Mouse (Mus musculus): ENCODE data around the gene Retnlg. TPM values are rescaled to one million over a fixed set of nuclear protein-coding genes. Genes with fewer than 3 reads are reported as not detected.
A peak's percentile ranks its signal among the peaks of the same experiment; 100 is the strongest.

Retnlg gene
- polyA plus RNA-seq, 1 experiment from 2014 or later: 3.9 TPM

- H3K4me1 ChIP-seq (replicated peaks): peaks cover 8% of the 10 kb centered on the region; the same call in 1 of the 2 replicates
- no peak overlapping the region for H3K4me3 ChIP-seq (replicated peaks)
- no peak overlapping the region for H3K27ac ChIP-seq
- H3K9ac ChIP-seq: no peak overlapping the region
- WGBS (ENCODE audit: insufficient replicate concordance): 72% methylated on average over 1 of the region's 1 CpGs
- ATAC-seq (ENCODE audit: low read depth) (no peak), DNase-seq (no peak)
- no peak overlapping the region for H3K4me2 ChIP-seq
- no peaks in the 10 kb centered on the region for H3K9me3 ChIP-seq (replicated peaks)
- H3K36me3 ChIP-seq: no peaks in the 10 kb centered on the region
- H3K27me3 ChIP-seq: no peaks in the 10 kb centered on the region
Observed at GRCm38 (mm10) chr16:48871754-48872153, 667 bp upstream of the Retnlg start.

GRCm38 (mm10) chr16:48890733-48891132, 18.3 kb downstream of the Retnlg start:
- Histone ChIP-seq H3K36me3 (no peaks in the 10 kb centered on the region), H3K9ac (no peak overlapping the region), H3K4me3 (replicated peaks) (no peak overlapping the region), H3K27me3 (no peaks in the 10 kb centered on the region), H3K27ac (no peak overlapping the region), H3K4me1 (replicated peaks) (no peaks in the 10 kb centered on the region), H3K4me2 (no peak overlapping the region), H3K9me3 (replicated peaks) (no peaks in the 10 kb centered on the region)
- ATAC-seq (ENCODE audit: low read depth): no peak
- 38% methylated on average over 2 of the region's 2 CpGs for WGBS (ENCODE audit: insufficient replicate concordance)
- no peak for DNase-seq

- Histone ChIP-seq H3K27me3 (no peaks in the 10 kb centered on the region), H3K9me3 (replicated peaks) (no peaks in the 10 kb centered on the region), H3K4me1 (replicated peaks) (no peaks in the 10 kb centered on the region), H3K4me3 (replicated peaks) (no peak overlapping the region), H3K27ac (no peak overlapping the region), H3K9ac (no peak overlapping the region), H3K4me2 (no peak overlapping the region), H3K36me3 (no peaks in the 10 kb centered on the region)
- WGBS (ENCODE audit: insufficient replicate concordance): 50% methylated on average over 1 of the region's 1 CpGs
- ATAC-seq (ENCODE audit: low read depth) (no peak), DNase-seq (no peak)
Observed at GRCm38 (mm10) chr16:48899868-48900267, 27.4 kb downstream of the Retnlg start.

GRCm38 (mm10) chr16:48911184-48911583, 38.8 kb downstream of the Retnlg start:
- Histone ChIP-seq H3K36me3 (no peaks in the 10 kb centered on the region), H3K27me3 (no peaks in the 10 kb centered on the region), H3K4me1 (replicated peaks) (no peaks in the 10 kb centered on the region), H3K4me3 (replicated peaks) (no peak overlapping the region), H3K4me2 (no peak overlapping the region), H3K9me3 (replicated peaks) (no peaks in the 10 kb centered on the region), H3K27ac (no peak overlapping the region), H3K9ac (no peak overlapping the region)
- ATAC-seq (ENCODE audit: low read depth) (peak; percentile 54; the same call in 1 of the 2 replicates), DNase-seq (no peak)
- 21% methylated on average over 1 of the region's 1 CpGs for WGBS (ENCODE audit: insufficient replicate concordance)

GRCm38 (mm10) chr16:48913206-48913605, 40.8 kb downstream of the Retnlg start:
- no peak overlapping the region for H3K9ac ChIP-seq
- H3K4me3 ChIP-seq (replicated peaks): no peak overlapping the region
- no peaks in the 10 kb centered on the region for H3K4me1 ChIP-seq (replicated peaks)
- H3K27ac ChIP-seq: no peak overlapping the region
- H3K9me3 ChIP-seq (replicated peaks): no peaks in the 10 kb centered on the region
- DNase-seq (no peak), ATAC-seq (ENCODE audit: low read depth) (no peak)
- no peaks in the 10 kb centered on the region for H3K36me3 ChIP-seq
- H3K27me3 ChIP-seq: no peaks in the 10 kb centered on the region
- no peak overlapping the region for H3K4me2 ChIP-seq
- 69% methylated on average over 3 of the region's 3 CpGs for WGBS (ENCODE audit: insufficient replicate concordance)

GRCm38 (mm10) chr16:48923724-48924123, 51.3 kb downstream of the Retnlg start:
- WGBS (ENCODE audit: insufficient replicate concordance): 38% methylated on average over 1 of the region's 1 CpGs
- peaks cover 18% of the 10 kb centered on the region for H3K36me3 ChIP-seq
- H3K9me3 ChIP-seq (replicated peaks): no peaks in the 10 kb centered on the region
- peaks cover 4% of the 10 kb centered on the region for H3K4me1 ChIP-seq (replicated peaks)
- no peak overlapping the region for H3K9ac ChIP-seq
- DNase-seq (peak; percentile 3), ATAC-seq (ENCODE audit: low read depth) (peak; percentile 76)
- no peak overlapping the region for H3K27ac ChIP-seq
- no peak overlapping the region for H3K4me2 ChIP-seq
- H3K27me3 ChIP-seq: no peaks in the 10 kb centered on the region
- no peak overlapping the region for H3K4me3 ChIP-seq (replicated peaks)

Other genes with a start within 250 kb of the Retnlg start
- not detected in 2 replicates for gene Trat1, start 100.6 kb upstream of the Retnlg start, polyA plus RNA-seq (2015; fragmentation: Nextera tagmentation; extraction: Ambion mirVana)
- gene Retnlb, start 55.8 kb upstream of the Retnlg start, polyA plus RNA-seq (2015; fragmentation: Nextera tagmentation; extraction: Ambion mirVana): not detected in 2 replicates
- gene Retnla, start 30.1 kb upstream of the Retnlg start, polyA plus RNA-seq (2015; fragmentation: Nextera tagmentation; extraction: Ambion mirVana): not detected in 2 replicates
- 7.0 and 9.8 TPM in 2 replicates for gene Dzip3, start 121.5 kb downstream of the Retnlg start, polyA plus RNA-seq (2015; fragmentation: Nextera tagmentation; extraction: Ambion mirVana)
- 19.2 and 27.1 TPM in 2 replicates for gene Cip2a, start 121.6 kb downstream of the Retnlg start, polyA plus RNA-seq (2015; fragmentation: Nextera tagmentation; extraction: Ambion mirVana)
- gene Myh15, start 184.9 kb downstream of the Retnlg start, polyA plus RNA-seq (2015; fragmentation: Nextera tagmentation; extraction: Ambion mirVana): not detected in 2 replicates

All from liver, embryonic 13.5 days (tissue).